Comparison of ENCODE assay signal across 30 mouse cellular contexts in genomic region chr4:129588865-129589264, GRCm38 (mm10). TPM values are rescaled to one million over a fixed set of nuclear protein-coding genes. Genes with fewer than 3 reads are reported as not detected.
DNase-seq lines count a peak whose midpoint lies in the region; ATAC-seq lines count a peak whose summit lies in the region.
"Had no signal": no experiment of that assay in that cellular context is flagged by ENCODE, and none has a peak within 500 bp of the region (broad histone marks: within the 10 kb centered on the region; RNA-seq: fewer than 3 reads in every experiment).

No protein-coding gene starts in this region.

- H3K4me3 ChIP-seq in hindbrain, embryonic 13.5 days = no peak overlapping the region
- no peak overlapping the region for H3K4me3 ChIP-seq in hindbrain, embryonic 14.5 days (replicated peaks; ENCODE audit: low read length)
- H3K4me3 ChIP-seq in liver, embryonic 15.5 days (replicated peaks) = no peak overlapping the region
- H3K4me3 ChIP-seq: embryonic facial prominence, embryonic 13.5 days; forebrain, embryonic 13.5 days; heart, embryonic 13.5 days; myocyte; neural tube, embryonic 12.5 days had no signal

- DNase-seq in hindbrain, embryonic 14.5 days (ENCODE audit: low spot score) = no peak
- peak; percentile 71 for DNase-seq in liver
- DNase-seq in kidney, postnatal 36 days = no peak
- DNase-seq in lung, adult 18-20 months = no peak
- no peak for DNase-seq in embryo, embryonic 9.5 days (ENCODE audit: extremely low spot score)
- DNase-seq: adrenal gland, postnatal 10 days; cerebellum, adult 11 months; cerebellum, adult 9-10 months; cerebellum, postnatal 36 days; embryo, embryonic 11 days; gastrocnemius, postnatal 25 days; heart, adult 18-20 months; heart, postnatal 10 days; kidney, adult 2 months; layer of hippocampus, adult 9-11 months; lung, postnatal 10 days; right cerebral cortex, postnatal 4 days had no signal

- no peak for ATAC-seq in hindbrain, embryonic 13.5 days (ENCODE audit: low FRiP score)
- ATAC-seq in hindbrain, embryonic 14.5 days (ENCODE audit: low FRiP score) = no peak
- peak; percentile 76 for ATAC-seq in liver, embryonic 15.5 days (ENCODE audit: insufficient read depth)
- ATAC-seq: forebrain, embryonic 13.5 days; hindbrain, embryonic 16.5 days; Patski had no signal

- WGBS in hindbrain, embryonic 13.5 days = 83% methylated on average over 4 of the region's 4 CpGs
- whole genome bisulfite sequencing in hindbrain, embryonic 14.5 days = 79% methylated on average over 4 of the region's 4 CpGs
- WGBS in liver, embryonic 15.5 days (ENCODE audit: insufficient replicate concordance) = 28% methylated on average over 4 of the region's 4 CpGs

- H3K9me3 ChIP-seq in hindbrain, embryonic 13.5 days = no peaks in the 10 kb centered on the region
- no peaks in the 10 kb centered on the region for H3K9me3 ChIP-seq in hindbrain, embryonic 14.5 days (ENCODE audit: control insufficient read depth, low read length)
- no peaks in the 10 kb centered on the region for H3K9me3 ChIP-seq in liver, embryonic 15.5 days (replicated peaks)
- H3K9me3 ChIP-seq: embryonic facial prominence, embryonic 13.5 days; forebrain, embryonic 13.5 days; G1E; heart, embryonic 13.5 days; neural tube, embryonic 12.5 days had no signal

- peaks cover 40% of the 10 kb centered on the region for H3K36me3 ChIP-seq in hindbrain, embryonic 13.5 days
- peaks cover 37% of the 10 kb centered on the region for H3K36me3 ChIP-seq in hindbrain, embryonic 14.5 days (replicated peaks; ENCODE audit: control insufficient read depth, insufficient read depth)
- H3K36me3 ChIP-seq in liver, embryonic 15.5 days (replicated peaks) = peaks cover 35% of the 10 kb centered on the region

- no peak overlapping the region for H3K4me2 ChIP-seq in hindbrain, embryonic 13.5 days
- H3K4me2 ChIP-seq in hindbrain, embryonic 14.5 days (replicated peaks) = no peak overlapping the region
- H3K4me2 ChIP-seq in liver, embryonic 15.5 days = peak overlapping the region; percentile 50
- H3K4me2 ChIP-seq: embryonic facial prominence, embryonic 13.5 days; forebrain, embryonic 13.5 days; heart, embryonic 13.5 days; midbrain, embryonic 11.5 days; neural tube, embryonic 12.5 days had no signal

- no peaks in the 10 kb centered on the region for H3K27me3 ChIP-seq in hindbrain, embryonic 13.5 days
- no peaks in the 10 kb centered on the region for H3K27me3 ChIP-seq in hindbrain, embryonic 14.5 days (ENCODE audit: control insufficient read depth, insufficient read depth, low read length)
- no peaks in the 10 kb centered on the region for H3K27me3 ChIP-seq in liver, embryonic 15.5 days
- H3K27me3 ChIP-seq: embryonic facial prominence, embryonic 13.5 days; forebrain, embryonic 13.5 days; heart, embryonic 13.5 days; neural tube, embryonic 12.5 days; Patski had no signal

- peaks cover 8% of the 10 kb centered on the region for H3K4me1 ChIP-seq in hindbrain, embryonic 13.5 days (replicated peaks)
- H3K4me1 ChIP-seq in hindbrain, embryonic 14.5 days (replicated peaks; ENCODE audit: control insufficient read depth, insufficient read depth, low read length) = no peaks in the 10 kb centered on the region
- peaks cover 58% of the 10 kb centered on the region for H3K4me1 ChIP-seq in liver, embryonic 15.5 days (replicated peaks)

- H3K27ac ChIP-seq in hindbrain, embryonic 13.5 days = 0 out of 2 replicates have a peak overlapping the region, but pooled peaks have one; percentile 18
- no peak overlapping the region for H3K27ac ChIP-seq in hindbrain, embryonic 14.5 days
- H3K27ac ChIP-seq in liver, embryonic 15.5 days (replicated peaks) = peak overlapping the region; percentile 87
- H3K27ac ChIP-seq: embryonic facial prominence, embryonic 13.5 days; forebrain, embryonic 13.5 days; heart, embryonic 13.5 days; neural tube, embryonic 12.5 days had no signal

- H3K9ac ChIP-seq in hindbrain, embryonic 13.5 days = no peak overlapping the region
- no peak overlapping the region for H3K9ac ChIP-seq in hindbrain, embryonic 14.5 days
- H3K9ac ChIP-seq in liver, embryonic 15.5 days = 0 out of 2 replicates have a peak overlapping the region, but pooled peaks have one; percentile 3
- H3K9ac ChIP-seq: embryonic facial prominence, embryonic 13.5 days; forebrain, embryonic 13.5 days; heart, embryonic 13.5 days; neural tube, embryonic 12.5 days had no signal

RNA-seq across cellular contexts. Expression of gene Fam167b, which starts 10.5 kb away (rescaled TPM):
- polyA plus RNA-seq in hindbrain, embryonic 13.5 days (2015; fragmentation: Nextera tagmentation; extraction: Ambion mirVana) = 0.80 and 0.87 TPM in 2 replicates
- 0.39 and 1.0 TPM in 2 replicates for polyA plus RNA-seq in hindbrain, embryonic 14.5 days (2014; fragmentation: Nextera tagmentation; extraction: Ambion mirVana)
- 6.7 and 7.2 TPM in 2 replicates for polyA plus RNA-seq in liver, embryonic 15.5 days (2015; fragmentation: Nextera tagmentation; extraction: Ambion mirVana)
- polyA plus RNA-seq: G1E; midbrain, postnatal 0 days; Patski; testis, adult 2 months had no signal

RNA-seq across cellular contexts. Expression of gene Eif3i, which starts 11.6 kb away (rescaled TPM):
- 208 and 212 TPM in 2 replicates for polyA plus RNA-seq in hindbrain, embryonic 13.5 days (2015; fragmentation: Nextera tagmentation; extraction: Ambion mirVana)
- polyA plus RNA-seq in hindbrain, embryonic 14.5 days (2014; fragmentation: Nextera tagmentation; extraction: Ambion mirVana) = 226 and 227 TPM in 2 replicates
- 156 and 159 TPM in 2 replicates for polyA plus RNA-seq in liver, embryonic 15.5 days (2015; fragmentation: Nextera tagmentation; extraction: Ambion mirVana)

RNA-seq across cellular contexts. Expression of gene Tmem234, which starts 11.6 kb away (rescaled TPM):
- 195 and 196 TPM in 2 replicates for polyA plus RNA-seq in hindbrain, embryonic 13.5 days (2015; fragmentation: Nextera tagmentation; extraction: Ambion mirVana)
- 166 and 188 TPM in 2 replicates for polyA plus RNA-seq in hindbrain, embryonic 14.5 days (2014; fragmentation: Nextera tagmentation; extraction: Ambion mirVana)
- polyA plus RNA-seq in liver, embryonic 15.5 days (2015; fragmentation: Nextera tagmentation; extraction: Ambion mirVana) = 113 and 115 TPM in 2 replicates

RNA-seq across cellular contexts. Expression of gene Lck, which starts 15.4 kb away (rescaled TPM):
- polyA plus RNA-seq in hindbrain, embryonic 13.5 days (2015; fragmentation: Nextera tagmentation; extraction: Ambion mirVana) = 7.6 and 11.1 TPM in 2 replicates
- 10.6 and 13.0 TPM in 2 replicates for polyA plus RNA-seq in hindbrain, embryonic 14.5 days (2014; fragmentation: Nextera tagmentation; extraction: Ambion mirVana)
- polyA plus RNA-seq in liver, embryonic 15.5 days (2015; fragmentation: Nextera tagmentation; extraction: Ambion mirVana) = 2.4 and 3.3 TPM in 2 replicates

RNA-seq across cellular contexts. Expression of gene Dcdc2b, which starts 25.2 kb away (rescaled TPM):
- 4.0 and 4.3 TPM in 2 replicates for polyA plus RNA-seq in hindbrain, embryonic 13.5 days (2015; fragmentation: Nextera tagmentation; extraction: Ambion mirVana)
- 2.7 and 5.4 TPM in 2 replicates for polyA plus RNA-seq in hindbrain, embryonic 14.5 days (2014; fragmentation: Nextera tagmentation; extraction: Ambion mirVana)
- 0.70 and 0.86 TPM in 2 replicates for polyA plus RNA-seq in liver, embryonic 15.5 days (2015; fragmentation: Nextera tagmentation; extraction: Ambion mirVana)
